Mouse (Mus musculus): ENCODE measurements around the gene Ppm1h. TPM values are rescaled to one million over a fixed set of nuclear protein-coding genes. Genes with fewer than 3 reads are reported as not detected.
A peak's percentile ranks its signal among the peaks of the same experiment; 100 is the strongest.

The Ppm1h gene
- polyA plus RNA-seq, 1 experiment from 2014 or later = 4.9 TPM

DNA sequence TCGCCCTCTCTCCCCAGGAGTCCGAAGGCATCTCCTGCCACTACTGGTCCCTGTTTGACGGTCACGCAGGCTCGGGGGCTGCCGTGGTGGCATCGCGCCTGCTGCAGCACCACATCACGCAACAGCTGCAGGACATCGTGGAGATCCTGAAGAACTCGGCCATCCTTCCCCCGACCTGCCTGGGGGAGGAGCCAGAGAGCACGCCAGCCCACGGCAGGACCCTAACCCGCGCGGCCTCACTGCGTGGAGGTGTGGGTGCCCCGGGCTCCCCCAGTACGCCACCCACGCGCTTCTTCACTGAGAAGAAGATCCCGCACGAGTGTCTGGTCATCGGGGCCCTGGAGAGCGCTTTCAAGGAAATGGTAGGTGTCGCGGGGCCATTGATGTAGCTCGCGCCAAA is 123.7 kb downstream of the Ppm1h start:
- Histone ChIP-seq H3K9me3 (ENCODE audit: control insufficient read depth, low read length) (0 out of 2 replicates have a peak, but pooled peaks cover 3% of the 10 kb centered on the region), H3K27ac (replicated peaks in 1 of 2; ENCODE audit: control insufficient read depth in 1 of 2, insufficient read depth in 1 of 2, low read depth in 2 of 2, low read length in 2 of 2) (no peak overlapping the region), H3K4me1 (ENCODE audit: control insufficient read depth in 2 of 2, insufficient read depth in 2 of 2, low read length in 2 of 2) (peaks cover 3 to 7% of the 10 kb centered on the region in 2 experiments; a peak in 3 of 4 replicates), H3K4me2 (ENCODE audit: low read length) (peak overlapping the region; percentile 68), H3K36me3 (ENCODE audit: control insufficient read depth, insufficient read depth, low read length) (no peaks in the 10 kb centered on the region), H3K27me3 (ENCODE audit: control insufficient read depth, insufficient read depth, low read length) (no peaks in the 10 kb centered on the region), H3K9ac (ENCODE audit: low read length) (peak overlapping the region; percentile 60), H3K4me3 (ENCODE audit: control insufficient read depth in 1 of 2, insufficient read depth in 1 of 2, low read depth in 1 of 2, low read length in 2 of 2) (peak overlapping the region; percentile 24 to 29)
- no peak; the same call in 1 of the 2 replicates for ATAC-seq (ENCODE audit: insufficient number of reproducible peaks, insufficient read depth, low FRiP score, low read depth)
- 18% methylated on average over 30 of the region's 30 CpGs for WGBS

GRCm38 (mm10) chr10:122802901-122803300 is 124.3 kb downstream of the Ppm1h start:
- no peaks in the 10 kb centered on the region for H3K27me3 ChIP-seq (ENCODE audit: control insufficient read depth, insufficient read depth, low read length)
- H3K9me3 ChIP-seq (ENCODE audit: control insufficient read depth, low read length) = 0 out of 2 replicates have a peak, but pooled peaks cover 3% of the 10 kb centered on the region
- ATAC-seq (ENCODE audit: insufficient number of reproducible peaks, insufficient read depth, low FRiP score, low read depth) = no peak
- H3K27ac ChIP-seq (replicated peaks in 1 of 2; ENCODE audit: control insufficient read depth in 1 of 2, insufficient read depth in 1 of 2, low read depth in 2 of 2, low read length in 2 of 2) = no peak overlapping the region
- WGBS = 70% methylated on average over 7 of the region's 7 CpGs
- peaks cover 5 to 13% of the 10 kb centered on the region in 2 experiments for H3K4me1 ChIP-seq (ENCODE audit: control insufficient read depth in 2 of 2, insufficient read depth in 2 of 2, low read length in 2 of 2)
- no peak overlapping the region for H3K4me3 ChIP-seq (ENCODE audit: control insufficient read depth in 1 of 2, insufficient read depth in 1 of 2, low read depth in 1 of 2, low read length in 2 of 2)
- no peak overlapping the region for H3K4me2 ChIP-seq (ENCODE audit: low read length)
- no peak overlapping the region for H3K9ac ChIP-seq (ENCODE audit: low read length)
- no peaks in the 10 kb centered on the region for H3K36me3 ChIP-seq (ENCODE audit: control insufficient read depth, insufficient read depth, low read length)

GRCm38 (mm10) chr10:122803906-122804305 is 125.3 kb downstream of the Ppm1h start:
- Histone ChIP-seq H3K9ac (ENCODE audit: low read length) (no peak overlapping the region), H3K27me3 (ENCODE audit: control insufficient read depth, insufficient read depth, low read length) (no peaks in the 10 kb centered on the region), H3K9me3 (ENCODE audit: control insufficient read depth, low read length) (0 out of 2 replicates have a peak, but pooled peaks cover 3% of the 10 kb centered on the region), H3K36me3 (ENCODE audit: control insufficient read depth, insufficient read depth, low read length) (no peaks in the 10 kb centered on the region), H3K4me1 (ENCODE audit: control insufficient read depth in 2 of 2, insufficient read depth in 2 of 2, low read length in 2 of 2) (peaks cover 7 to 18% of the 10 kb centered on the region in 2 experiments), H3K4me3 (ENCODE audit: control insufficient read depth in 1 of 2, insufficient read depth in 1 of 2, low read depth in 1 of 2, low read length in 2 of 2) (no peak overlapping the region), H3K4me2 (ENCODE audit: low read length) (no peak overlapping the region), H3K27ac (replicated peaks in 1 of 2; ENCODE audit: control insufficient read depth in 1 of 2, insufficient read depth in 1 of 2, low read depth in 2 of 2, low read length in 2 of 2) (no peak overlapping the region)
- 0 out of 2 replicates have a peak, but pooled peaks have one; percentile 18 for ATAC-seq (ENCODE audit: insufficient number of reproducible peaks, insufficient read depth, low FRiP score, low read depth)
- 7% methylated on average over 7 of the region's 7 CpGs for WGBS

GRCm38 (mm10) chr10:122805866-122806265 is 127.3 kb downstream of the Ppm1h start:
- H3K9ac ChIP-seq (ENCODE audit: low read length) = no peak overlapping the region
- no peak overlapping the region for H3K4me2 ChIP-seq (ENCODE audit: low read length)
- H3K27me3 ChIP-seq (ENCODE audit: control insufficient read depth, insufficient read depth, low read length) = no peaks in the 10 kb centered on the region
- no peak overlapping the region for H3K4me3 ChIP-seq (ENCODE audit: control insufficient read depth in 1 of 2, insufficient read depth in 1 of 2, low read depth in 1 of 2, low read length in 2 of 2)
- H3K36me3 ChIP-seq (ENCODE audit: control insufficient read depth, insufficient read depth, low read length) = no peaks in the 10 kb centered on the region
- H3K9me3 ChIP-seq (ENCODE audit: control insufficient read depth, low read length) = 0 out of 2 replicates have a peak, but pooled peaks cover 3% of the 10 kb centered on the region
- H3K4me1 ChIP-seq (ENCODE audit: control insufficient read depth in 2 of 2, insufficient read depth in 2 of 2, low read length in 2 of 2) = peaks cover 7 to 18% of the 10 kb centered on the region in 2 experiments
- H3K27ac ChIP-seq (replicated peaks in 1 of 2; ENCODE audit: control insufficient read depth in 1 of 2, insufficient read depth in 1 of 2, low read depth in 2 of 2, low read length in 2 of 2) = no peak overlapping the region
- WGBS = 52% methylated on average over 2 of the region's 2 CpGs
- ATAC-seq (ENCODE audit: insufficient number of reproducible peaks, insufficient read depth, low FRiP score, low read depth) = no peak

DNA sequence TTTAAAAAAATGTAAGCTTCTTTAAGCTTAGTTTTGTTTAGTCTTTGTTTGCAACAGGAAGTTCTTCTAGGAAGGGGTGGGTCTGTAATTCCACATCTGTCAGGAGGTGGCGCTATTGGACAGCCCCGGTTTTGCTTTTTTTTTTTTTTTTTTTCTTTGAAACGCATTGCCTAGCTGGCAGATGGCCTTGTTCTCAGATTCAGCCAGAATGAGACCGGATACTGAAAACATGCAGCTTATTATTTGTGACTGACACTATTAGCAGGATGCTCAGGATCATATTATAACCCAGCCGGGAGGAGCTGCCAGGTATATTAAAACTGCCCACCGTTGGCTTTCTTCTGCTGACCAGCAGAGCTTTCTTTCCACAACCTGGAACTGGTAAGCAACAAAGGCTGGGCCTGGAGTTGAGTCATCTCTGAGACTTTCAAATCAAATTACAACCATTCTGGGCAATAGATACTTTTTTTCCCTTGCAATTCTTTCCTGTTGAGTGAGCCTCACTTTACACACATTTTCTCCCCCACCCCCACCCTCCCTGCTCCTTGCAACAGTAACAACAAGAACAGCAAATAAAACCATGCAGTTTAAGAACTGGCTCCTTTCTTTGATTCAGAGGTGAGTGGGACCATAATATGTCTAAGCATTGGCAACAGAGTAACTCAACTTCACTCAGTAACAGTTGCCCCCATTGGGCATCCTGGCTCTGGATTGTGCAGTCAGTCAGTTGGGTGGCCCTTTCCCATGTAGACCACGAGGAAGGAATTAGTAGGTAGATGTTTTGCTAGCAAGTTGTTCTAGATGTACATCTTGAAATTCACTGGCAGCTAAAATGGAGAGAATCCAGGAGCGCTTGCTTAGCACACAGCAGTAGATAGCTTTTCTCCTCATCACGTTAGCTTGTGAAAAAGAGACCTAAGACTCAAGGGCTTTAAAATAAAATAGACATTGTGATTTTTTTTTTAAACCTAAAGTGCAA is 128.9 kb downstream of the Ppm1h start:
- no peak for ATAC-seq (ENCODE audit: insufficient number of reproducible peaks, insufficient read depth, low FRiP score, low read depth)
- Histone ChIP-seq H3K9me3 (ENCODE audit: control insufficient read depth, low read length) (0 out of 2 replicates have a peak, but pooled peaks cover 3% of the 10 kb centered on the region), H3K9ac (ENCODE audit: low read length) (no peak overlapping the region), H3K4me1 (ENCODE audit: control insufficient read depth in 2 of 2, insufficient read depth in 2 of 2, low read length in 2 of 2) (peaks cover 4 to 12% of the 10 kb centered on the region in 2 experiments), H3K36me3 (ENCODE audit: control insufficient read depth, insufficient read depth, low read length) (no peaks in the 10 kb centered on the region), H3K27ac (replicated peaks in 1 of 2; ENCODE audit: control insufficient read depth in 1 of 2, insufficient read depth in 1 of 2, low read depth in 2 of 2, low read length in 2 of 2) (peak overlapping the region; percentile 34 to 47; a peak in 2 of 4 replicates), H3K4me3 (ENCODE audit: control insufficient read depth in 1 of 2, insufficient read depth in 1 of 2, low read depth in 1 of 2, low read length in 2 of 2) (no peak overlapping the region), H3K27me3 (ENCODE audit: control insufficient read depth, insufficient read depth, low read length) (no peaks in the 10 kb centered on the region), H3K4me2 (ENCODE audit: low read length) (no peak overlapping the region)
- 38% methylated on average over 9 of the region's 9 CpGs for WGBS

- H3K4me3 ChIP-seq (ENCODE audit: control insufficient read depth in 1 of 2, insufficient read depth in 1 of 2, low read depth in 1 of 2, low read length in 2 of 2) = no peak overlapping the region
- no peaks in the 10 kb centered on the region for H3K27me3 ChIP-seq (ENCODE audit: control insufficient read depth, insufficient read depth, low read length)
- H3K9me3 ChIP-seq (ENCODE audit: control insufficient read depth, low read length) = 0 out of 2 replicates have a peak, but pooled peaks cover 3% of the 10 kb centered on the region
- H3K36me3 ChIP-seq (ENCODE audit: control insufficient read depth, insufficient read depth, low read length) = no peaks in the 10 kb centered on the region
- 0 out of 2 replicates have a peak overlapping the region, but pooled peaks have one; percentile 8 for H3K9ac ChIP-seq (ENCODE audit: low read length)
- peaks cover 4 to 12% of the 10 kb centered on the region in 2 experiments for H3K4me1 ChIP-seq (ENCODE audit: control insufficient read depth in 2 of 2, insufficient read depth in 2 of 2, low read length in 2 of 2)
- H3K4me2 ChIP-seq (ENCODE audit: low read length) = no peak overlapping the region
- ATAC-seq (ENCODE audit: insufficient number of reproducible peaks, insufficient read depth, low FRiP score, low read depth) = no peak
- 58% methylated on average over 4 of the region's 4 CpGs for WGBS
- no peak overlapping the region for H3K27ac ChIP-seq (replicated peaks in 1 of 2; ENCODE audit: control insufficient read depth in 1 of 2, insufficient read depth in 1 of 2, low read depth in 2 of 2, low read length in 2 of 2)
Observed at GRCm38 (mm10) chr10:122808186-122808585, 129.6 kb downstream of the Ppm1h start.

DNA sequence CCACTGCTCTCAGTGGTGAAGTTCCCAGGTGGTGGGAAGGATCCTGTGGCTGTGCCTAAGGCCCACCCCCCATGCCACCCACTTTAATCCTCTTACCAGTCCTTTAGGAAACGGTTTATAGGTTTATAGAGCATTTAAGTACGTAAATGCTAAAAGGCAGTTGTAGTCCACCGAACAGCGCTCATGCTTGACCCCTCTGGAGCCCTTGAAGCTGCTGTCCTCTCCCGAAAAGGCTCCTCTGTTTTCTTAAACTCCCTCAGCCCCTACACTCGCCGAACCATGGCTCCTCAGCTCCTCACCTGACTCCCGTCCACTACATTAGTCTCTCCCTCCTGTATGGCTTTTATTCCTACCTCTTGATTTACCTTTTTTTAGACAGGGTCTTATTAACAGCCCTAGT is 131.3 kb downstream of the Ppm1h start:
- H3K9ac ChIP-seq (ENCODE audit: low read length) = no peak overlapping the region
- no peak overlapping the region for H3K27ac ChIP-seq (replicated peaks in 1 of 2; ENCODE audit: control insufficient read depth in 1 of 2, insufficient read depth in 1 of 2, low read depth in 2 of 2, low read length in 2 of 2)
- peaks cover 4 to 12% of the 10 kb centered on the region in 2 experiments for H3K4me1 ChIP-seq (ENCODE audit: control insufficient read depth in 2 of 2, insufficient read depth in 2 of 2, low read length in 2 of 2)
- no peak overlapping the region for H3K4me3 ChIP-seq (ENCODE audit: control insufficient read depth in 1 of 2, insufficient read depth in 1 of 2, low read depth in 1 of 2, low read length in 2 of 2)
- no peaks in the 10 kb centered on the region for H3K27me3 ChIP-seq (ENCODE audit: control insufficient read depth, insufficient read depth, low read length)
- no peak for ATAC-seq (ENCODE audit: insufficient number of reproducible peaks, insufficient read depth, low FRiP score, low read depth)
- H3K4me2 ChIP-seq (ENCODE audit: low read length) = no peak overlapping the region
- 0 out of 2 replicates have a peak, but pooled peaks cover 1% of the 10 kb centered on the region for H3K9me3 ChIP-seq (ENCODE audit: control insufficient read depth, low read length)
- WGBS = 74% methylated on average over 8 of the region's 8 CpGs
- no peaks in the 10 kb centered on the region for H3K36me3 ChIP-seq (ENCODE audit: control insufficient read depth, insufficient read depth, low read length)

Data from heart, embryonic 14.5 days (tissue).